In the genomic region with DNA sequence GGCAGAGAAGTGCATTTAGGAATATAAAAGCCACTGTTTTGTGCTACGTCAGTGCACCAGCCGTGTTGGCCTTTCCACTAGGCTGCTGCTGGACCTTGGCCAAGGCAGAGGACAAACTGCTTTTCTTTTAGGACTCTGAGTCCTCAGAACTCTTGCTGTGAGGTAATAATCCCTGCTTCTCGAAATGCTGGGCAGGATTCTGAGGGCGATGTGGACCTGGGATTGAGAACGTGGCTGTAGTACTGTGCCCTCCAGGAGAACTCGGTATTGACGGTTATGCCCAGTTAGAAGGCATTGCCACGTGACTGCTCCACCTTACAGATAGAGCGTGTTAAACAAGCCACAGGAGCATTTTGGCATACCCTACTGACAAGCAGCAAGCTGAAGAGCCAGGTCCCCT, we compare ENCODE assay signal across 8 mouse cellular contexts.
A peak's percentile ranks its signal among the peaks of the same experiment; 100 is the strongest.
DNase-seq lines count a peak whose midpoint lies in the region; ATAC-seq and TF ChIP-seq lines count a peak whose summit lies in the region.

No protein-coding gene starts in this region.

- intact Hi-C loops in left cerebral cortex, adult 2 months (cut with DNase I) = no loop called here

- peaks cover 10% of the 10 kb centered on the region for H3K4me1 ChIP-seq in intestine, postnatal 0 days (replicated peaks; ENCODE audit: control insufficient read depth, insufficient read depth, low read length)
- peaks cover 5% of the 10 kb centered on the region for H3K4me1 ChIP-seq in intestine, embryonic 15.5 days (replicated peaks)
- no peaks in the 10 kb centered on the region for H3K4me1 ChIP-seq in heart, embryonic 16.5 days (ENCODE audit: control insufficient read depth, insufficient read depth, low read length)
- no peaks in the 10 kb centered on the region for H3K4me1 ChIP-seq in liver, embryonic 11.5 days (replicated peaks; ENCODE audit: control insufficient read depth, insufficient read depth, low read length)
- no peaks in the 10 kb centered on the region for H3K4me1 ChIP-seq in forebrain, embryonic 11.5 days (replicated peaks; ENCODE audit: control insufficient read depth, insufficient read depth, low read length)

- peak; percentile 9 to 13 for DNase-seq in left cerebral cortex, adult 2 months (ENCODE audit: extremely low spot score in 1 of 2, low spot score in 2 of 2)
- DNase-seq in embryo, embryonic 11 days = no peak
- DNase-seq in liver, embryonic 11.5 days (ENCODE audit: low spot score) = no peak
- no peak for DNase-seq in forebrain, embryonic 11.5 days (ENCODE audit: low spot score)

- H3K9me3 ChIP-seq in intestine, postnatal 0 days (ENCODE audit: control insufficient read depth) = no peaks in the 10 kb centered on the region
- no peaks in the 10 kb centered on the region for H3K9me3 ChIP-seq in intestine, embryonic 15.5 days
- H3K9me3 ChIP-seq in heart, embryonic 16.5 days (replicated peaks; ENCODE audit: control insufficient read depth, low read length) = no peaks in the 10 kb centered on the region
- H3K9me3 ChIP-seq in liver, embryonic 11.5 days (ENCODE audit: control insufficient read depth, low read length) = no peaks in the 10 kb centered on the region
- H3K9me3 ChIP-seq in forebrain, embryonic 11.5 days (ENCODE audit: control insufficient read depth, low read length) = no peaks in the 10 kb centered on the region

- no peaks in the 10 kb centered on the region for H3K36me3 ChIP-seq in intestine, postnatal 0 days (ENCODE audit: control insufficient read depth, insufficient read depth)
- no peaks in the 10 kb centered on the region for H3K36me3 ChIP-seq in intestine, embryonic 15.5 days
- H3K36me3 ChIP-seq in heart, embryonic 16.5 days (ENCODE audit: control insufficient read depth, insufficient read depth) = no peaks in the 10 kb centered on the region
- H3K36me3 ChIP-seq in liver, embryonic 11.5 days (ENCODE audit: control insufficient read depth, insufficient read depth, low read length) = no peaks in the 10 kb centered on the region
- no peaks in the 10 kb centered on the region for H3K36me3 ChIP-seq in forebrain, embryonic 11.5 days (ENCODE audit: control insufficient read depth, insufficient read depth, low read length)

- peak; percentile 14; the same call in 1 of the 2 replicates for ATAC-seq in intestine, postnatal 0 days
- ATAC-seq in intestine, embryonic 15.5 days = no peak
- ATAC-seq in cerebellum, adult (ENCODE audit: insufficient number of reproducible peaks, low FRiP score, low TSS enrichment) = peak; percentile 61
- 0 out of 2 replicates have a peak, but pooled peaks have one; percentile 37 for ATAC-seq in heart, embryonic 16.5 days (replicated peaks; ENCODE audit: extremely low read depth, insufficient read depth, low FRiP score)
- ATAC-seq in liver, embryonic 11.5 days (replicated peaks; ENCODE audit: low FRiP score) = no peak
- no peak for ATAC-seq in forebrain, embryonic 11.5 days (replicated peaks; ENCODE audit: low FRiP score)

- H3K4me2 ChIP-seq in intestine, postnatal 0 days (replicated peaks; ENCODE audit: low read depth) = no peak overlapping the region
- H3K4me2 ChIP-seq in intestine, embryonic 15.5 days (replicated peaks) = no peak overlapping the region
- no peak overlapping the region for H3K4me2 ChIP-seq in heart, embryonic 16.5 days (ENCODE audit: low read depth, low read length)
- no peak overlapping the region for H3K4me2 ChIP-seq in liver, embryonic 11.5 days
- no peak overlapping the region for H3K4me2 ChIP-seq in forebrain, embryonic 11.5 days (ENCODE audit: low read depth, low read length, severe bottlenecking)

- H3K9ac ChIP-seq in intestine, postnatal 0 days (ENCODE audit: low read depth, low read length) = no peak overlapping the region
- no peak overlapping the region for H3K9ac ChIP-seq in intestine, embryonic 15.5 days
- no peak overlapping the region for H3K9ac ChIP-seq in heart, embryonic 16.5 days (ENCODE audit: low read length)
- no peak overlapping the region for H3K9ac ChIP-seq in liver, embryonic 11.5 days (ENCODE audit: low read depth, low read length)
- H3K9ac ChIP-seq in forebrain, embryonic 11.5 days (ENCODE audit: low read length) = no peak overlapping the region

- no peak overlapping the region for H3K4me3 ChIP-seq in intestine, postnatal 0 days (ENCODE audit: low read depth, low read length)
- no peak overlapping the region for H3K4me3 ChIP-seq in intestine, embryonic 15.5 days (replicated peaks)
- no peak overlapping the region for H3K4me3 ChIP-seq in heart, embryonic 16.5 days (ENCODE audit: low read length)
- H3K4me3 ChIP-seq in left cerebral cortex, adult 2 months = no peak overlapping the region
- H3K4me3 ChIP-seq in liver, embryonic 11.5 days (ENCODE audit: low read depth, low read length) = no peak overlapping the region
- no peak overlapping the region for H3K4me3 ChIP-seq in forebrain, embryonic 11.5 days (ENCODE audit: low read depth, low read length)

- no peak for TF ChIP-seq CTCF in intestine, postnatal 0 days (IDR thresholded peaks at IDR 0.05; ENCODE audit: low read depth)
- no peak for TF ChIP-seq CTCF in left cerebral cortex, adult 2 months (IDR thresholded peaks at IDR 0.05)

- no peak overlapping the region for H3K27ac ChIP-seq in intestine, postnatal 0 days (ENCODE audit: low read depth, low read length)
- no peak overlapping the region for H3K27ac ChIP-seq in intestine, embryonic 15.5 days
- no peak overlapping the region for H3K27ac ChIP-seq in heart, embryonic 16.5 days (ENCODE audit: low read length)
- H3K27ac ChIP-seq in left cerebral cortex, adult 2 months = no peak overlapping the region
- no peak overlapping the region for H3K27ac ChIP-seq in liver, embryonic 11.5 days (ENCODE audit: low read depth, low read length)
- no peak overlapping the region for H3K27ac ChIP-seq in forebrain, embryonic 11.5 days (ENCODE audit: low read depth, low read length)

- 45% methylated on average over 9 of the region's 9 CpGs for WGBS in intestine, postnatal 0 days
- 75% methylated on average over 9 of the region's 9 CpGs for WGBS in intestine, embryonic 15.5 days
- 56% methylated on average over 9 of the region's 9 CpGs for WGBS in heart, embryonic 16.5 days
- WGBS in liver, embryonic 11.5 days = 86% methylated on average over 9 of the region's 9 CpGs
- 68% methylated on average over 9 of the region's 9 CpGs for WGBS in forebrain, embryonic 11.5 days

- no peaks in the 10 kb centered on the region for H3K27me3 ChIP-seq in intestine, postnatal 0 days (replicated peaks; ENCODE audit: control insufficient read depth, insufficient read depth, low read length)
- H3K27me3 ChIP-seq in intestine, embryonic 15.5 days (replicated peaks) = no peaks in the 10 kb centered on the region
- H3K27me3 ChIP-seq in heart, embryonic 16.5 days (ENCODE audit: control insufficient read depth, insufficient read depth, low read length) = no peaks in the 10 kb centered on the region; the same call in 1 of the 2 replicates
- H3K27me3 ChIP-seq in liver, embryonic 11.5 days (replicated peaks; ENCODE audit: control insufficient read depth, insufficient read depth, low read length) = no peaks in the 10 kb centered on the region
- no peaks in the 10 kb centered on the region; the same call in 1 of the 2 replicates for H3K27me3 ChIP-seq in forebrain, embryonic 11.5 days (ENCODE audit: control insufficient read depth, insufficient read depth, low read length)

Comparison
In these comparisons a context has a peak if more than half of its experiments do, and no peak if none do; other contexts are left out.
1. ATAC-seq: peak in intestine, postnatal 0 days (single experiment), cerebellum, adult (single experiment) and heart, embryonic 16.5 days (single experiment); none in intestine, embryonic 15.5 days (single experiment), liver, embryonic 11.5 days (single experiment) and forebrain, embryonic 11.5 days (single experiment).
2. DNase-seq: peak in left cerebral cortex, adult 2 months (2 of 2); none in embryo, embryonic 11 days (single experiment), liver, embryonic 11.5 days (single experiment) and forebrain, embryonic 11.5 days (single experiment).